Mouse (Mus musculus) urinary bladder, postnatal 25 days (tissue): ENCODE measurements around the gene Aoc2.
"Not testable (repeated sequence)": the region's sequence is repeated elsewhere in the genome, so short reads cannot be mapped to it uniquely, and the experiment has no call there.

Experiments used
- DNase-seq: peaks from one replicate; pipeline ENCODE4 v3.0.0; 2022; ENCODE audit warnings: low spot score

Gene Aoc2

DNA sequence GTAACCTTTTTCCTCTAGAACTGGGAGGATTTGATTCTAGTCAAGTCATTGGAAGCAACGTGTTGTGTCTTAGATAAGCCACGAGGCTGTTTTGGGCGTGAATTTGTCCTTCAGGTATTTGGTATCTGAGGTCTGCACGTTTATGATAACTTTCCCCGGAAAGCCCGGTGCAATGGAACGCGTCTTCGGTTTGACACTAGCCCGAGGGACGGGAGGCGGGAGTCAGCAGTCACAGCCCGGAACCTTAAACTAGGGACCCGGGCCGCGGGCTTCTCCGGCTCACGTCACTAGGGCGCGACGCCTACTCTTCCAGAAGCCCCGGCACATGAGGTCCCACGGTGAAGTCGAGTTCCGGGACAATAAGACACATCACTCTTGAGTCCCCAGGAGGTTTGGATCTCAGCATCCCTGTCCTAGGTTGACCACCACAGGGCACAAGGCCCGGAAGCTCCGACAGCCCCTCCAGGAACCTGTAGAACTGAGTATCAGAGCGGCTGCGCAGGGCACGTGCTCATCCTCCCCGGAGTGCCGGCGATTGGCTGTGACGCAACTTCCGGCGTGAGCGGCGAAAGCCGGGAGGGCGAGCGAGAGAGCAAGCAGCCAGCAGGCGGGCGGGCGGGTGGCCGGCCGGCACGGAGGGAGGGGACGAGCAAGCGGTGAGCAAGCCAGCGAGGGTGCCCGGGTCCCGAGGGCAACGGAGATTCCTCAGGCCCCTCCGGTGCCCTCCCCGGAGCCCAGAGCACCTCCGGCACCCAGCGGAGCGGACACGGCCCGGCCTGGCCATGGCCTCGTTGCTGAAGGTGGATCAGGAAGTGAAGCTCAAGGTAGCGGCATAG lies 9.0 kb upstream of the Aoc2 start, which contains the start of gene Psme3:
TSS of gene Psme3 (plus strand) at position 549 of the 836 bp plus-strand sequence.
- peak; percentile 89 for DNase-seq

- DNase-seq = peak; percentile 19
Observed at GRCm38 (mm10) chr11:101316501-101316917, 8.4 kb upstream of the Aoc2 start.

- peak; percentile 55 for DNase-seq
Observed at GRCm38 (mm10) chr11:101323609-101324008, 1.3 kb upstream of the Aoc2 start.

DNA sequence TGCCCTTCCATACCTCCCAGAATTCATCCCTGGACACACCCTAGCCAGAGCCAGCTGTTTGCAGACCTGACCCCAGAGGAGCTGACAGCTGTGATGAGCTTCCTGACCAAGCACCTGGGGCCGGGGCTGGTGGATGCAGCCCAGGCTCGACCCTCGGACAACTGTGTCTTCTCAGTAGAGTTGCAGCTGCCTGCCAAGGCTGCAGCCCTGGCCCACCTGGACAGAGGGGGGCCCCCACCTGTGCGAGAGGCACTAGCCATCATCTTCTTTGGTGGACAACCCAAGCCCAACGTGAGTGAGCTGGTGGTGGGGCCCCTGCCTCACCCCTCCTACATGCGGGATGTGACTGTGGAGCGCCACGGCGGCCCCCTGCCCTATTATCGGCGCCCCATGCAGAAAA lies 338 bp downstream of the Aoc2 start:
- not testable (repeated sequence) for DNase-seq

- DNase-seq = no peak
Observed at GRCm38 (mm10) chr11:101326147-101326546, 1.3 kb downstream of the Aoc2 start.

- no peak for DNase-seq
Observed at GRCm38 (mm10) chr11:101327311-101327710, 2.4 kb downstream of the Aoc2 start.

DNA sequence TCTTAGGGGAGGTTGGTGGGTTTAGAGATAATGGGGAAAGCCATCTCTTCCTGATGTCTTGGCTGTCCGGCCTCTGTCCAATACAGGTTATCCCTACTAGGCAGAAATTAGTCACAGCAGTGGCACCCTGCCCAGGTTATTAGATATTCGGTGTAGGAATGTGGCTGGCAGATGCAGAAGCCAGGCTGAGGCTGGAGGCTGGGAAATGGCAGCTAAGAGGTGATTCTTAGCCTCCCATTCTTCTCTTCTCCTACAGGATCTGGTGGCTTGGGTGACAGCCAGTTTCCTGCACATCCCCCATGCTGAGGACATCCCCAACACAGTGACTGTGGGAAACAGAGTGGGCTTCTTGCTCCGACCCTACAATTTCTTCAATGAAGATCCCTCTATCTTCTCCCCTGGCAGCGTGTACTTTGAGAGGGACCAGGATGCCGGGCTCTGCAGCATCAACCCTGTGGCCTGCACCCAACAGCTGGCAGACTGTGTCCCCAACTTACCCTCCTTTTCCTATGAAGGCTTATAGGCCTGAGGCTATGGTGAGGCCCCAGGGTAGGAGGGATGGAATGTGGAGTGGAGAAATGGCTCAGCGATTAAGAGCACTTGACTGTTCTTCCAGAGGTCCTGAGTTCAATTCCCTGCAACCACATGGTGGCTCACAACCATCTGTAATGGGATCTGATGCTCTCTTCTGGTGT lies 4.2 kb downstream of the Aoc2 start:
- no peak for DNase-seq

- no peak for DNase-seq
Observed at GRCm38 (mm10) chr11:101330371-101330924, 5.6 kb downstream of the Aoc2 start, which contains the start of gene Aoc3. Gene Aoc3, plus strand, starts transcription at chr11:101330605.

GRCm38 (mm10) chr11:101330961-101331360 lies 6.1 kb downstream of the Aoc2 start:
- DNase-seq = not testable (repeated sequence)

- no peak for DNase-seq
Observed at GRCm38 (mm10) chr11:101332537-101332936, 7.7 kb downstream of the Aoc2 start.

DNA sequence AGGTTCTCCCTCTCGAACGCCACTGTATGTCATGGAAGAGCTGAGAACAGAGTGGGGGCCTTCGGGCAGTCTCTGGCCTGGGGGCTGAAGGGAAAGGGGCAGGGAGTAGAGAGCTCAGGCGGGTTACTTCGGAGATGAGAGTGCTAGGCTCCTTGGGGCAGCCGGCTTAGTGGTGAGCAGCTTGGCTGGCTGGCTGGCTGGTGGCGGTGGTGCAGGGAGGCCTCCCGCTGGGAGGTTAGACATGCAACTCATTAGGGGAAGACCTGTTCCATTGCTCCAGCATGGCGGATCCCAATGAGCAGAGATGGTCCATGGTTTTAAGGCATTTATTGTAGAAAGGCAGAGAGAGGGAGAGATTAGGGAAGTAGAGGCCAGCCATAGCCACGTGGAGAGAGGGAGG lies 9.2 kb downstream of the Aoc2 start:
- no peak for DNase-seq

- DNase-seq = no peak
Observed at GRCm38 (mm10) chr11:101334516-101334915, 9.7 kb downstream of the Aoc2 start.

GRCm38 (mm10) chr11:101335685-101336084 lies 10.8 kb downstream of the Aoc2 start:
- no peak for DNase-seq

DNA sequence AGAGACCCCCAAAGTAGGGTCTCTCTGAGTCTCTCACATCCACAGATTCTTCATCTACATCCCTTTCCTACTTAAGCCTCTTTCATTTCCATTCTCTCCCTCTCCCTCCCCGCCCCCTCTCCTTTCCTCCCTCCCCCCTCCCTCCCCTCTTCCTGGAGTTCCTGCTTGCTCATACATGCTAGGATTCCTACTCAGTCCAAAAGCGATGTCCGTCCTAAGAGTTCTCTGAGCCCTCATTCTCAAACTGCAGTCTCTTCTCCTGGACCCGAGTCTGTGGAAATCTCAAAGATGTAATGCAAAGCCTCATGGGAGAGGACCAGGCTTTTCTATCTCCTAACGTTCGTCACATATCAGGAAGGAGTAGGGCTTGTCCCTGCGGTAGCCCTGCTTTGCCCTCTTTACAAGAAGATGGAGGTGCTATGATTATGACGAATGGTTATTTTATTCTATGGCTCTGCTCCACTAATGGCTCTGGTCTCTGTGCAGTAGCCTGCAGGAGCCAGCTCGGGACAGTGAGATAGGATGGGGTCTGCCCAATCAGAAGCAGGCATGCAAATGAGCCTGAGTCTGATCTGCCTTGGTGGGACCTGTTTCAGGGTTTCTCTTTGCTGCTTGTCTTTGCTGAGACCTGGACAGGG lies 13.4 kb downstream of the Aoc2 start:
- no peak for DNase-seq

GRCm38 (mm10) chr11:101347083-101347775 lies 22.4 kb downstream of the Aoc2 start:
- DNase-seq = no peak

DNA sequence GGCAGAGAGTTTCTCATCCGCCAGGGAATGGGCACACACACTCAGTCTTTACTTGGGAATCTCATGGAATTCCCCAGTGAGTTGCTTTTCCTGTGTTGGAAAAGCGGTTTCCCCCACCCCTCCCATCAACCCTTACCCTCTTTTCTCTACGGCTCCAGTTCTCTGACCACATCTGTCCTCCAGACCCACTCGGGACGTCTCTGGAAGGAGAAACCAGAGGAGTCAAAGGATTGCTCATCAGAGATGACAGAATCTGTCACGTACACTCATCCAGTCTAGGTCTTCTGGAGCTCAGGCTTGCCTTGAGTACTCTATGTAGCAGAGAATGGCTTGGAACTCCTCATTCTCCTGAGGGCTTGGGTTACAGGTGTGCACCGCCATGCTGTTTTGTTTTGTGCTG lies 23.9 kb downstream of the Aoc2 start:
- DNase-seq = no peak

GRCm38 (mm10) chr11:101349216-101349615 lies 24.4 kb downstream of the Aoc2 start:
- DNase-seq = no peak

DNA sequence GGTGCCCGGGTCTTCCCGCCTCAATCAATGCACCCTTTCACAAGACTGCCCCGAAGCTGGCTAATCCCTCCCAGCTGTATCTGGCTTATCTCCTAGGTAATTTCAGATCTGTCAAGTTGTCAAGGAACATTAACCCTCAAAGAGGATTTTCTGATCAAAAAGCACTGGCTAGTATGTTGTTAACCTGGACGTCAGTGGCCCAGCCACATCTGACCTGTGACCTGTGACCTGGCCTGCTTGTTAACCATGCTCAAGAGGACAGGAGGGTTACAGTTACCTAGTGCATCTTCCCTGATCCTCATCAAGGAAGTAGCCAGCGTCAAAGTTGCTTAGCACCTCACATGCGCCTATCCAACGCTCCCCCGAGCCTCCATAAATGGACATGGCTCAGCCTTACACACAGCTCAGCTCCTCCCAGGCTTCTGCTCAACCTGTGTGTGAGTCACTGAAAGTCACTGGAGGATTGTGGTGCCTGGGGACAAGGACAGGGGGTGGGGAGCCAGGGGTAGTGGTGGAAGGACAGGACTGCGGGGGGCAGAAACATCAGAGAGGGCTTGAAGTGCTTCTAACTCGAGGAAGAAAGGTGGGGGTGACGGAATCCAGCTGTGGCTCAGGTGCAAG lies 26.3 kb downstream of the Aoc2 start:
- DNase-seq = no peak

DNA sequence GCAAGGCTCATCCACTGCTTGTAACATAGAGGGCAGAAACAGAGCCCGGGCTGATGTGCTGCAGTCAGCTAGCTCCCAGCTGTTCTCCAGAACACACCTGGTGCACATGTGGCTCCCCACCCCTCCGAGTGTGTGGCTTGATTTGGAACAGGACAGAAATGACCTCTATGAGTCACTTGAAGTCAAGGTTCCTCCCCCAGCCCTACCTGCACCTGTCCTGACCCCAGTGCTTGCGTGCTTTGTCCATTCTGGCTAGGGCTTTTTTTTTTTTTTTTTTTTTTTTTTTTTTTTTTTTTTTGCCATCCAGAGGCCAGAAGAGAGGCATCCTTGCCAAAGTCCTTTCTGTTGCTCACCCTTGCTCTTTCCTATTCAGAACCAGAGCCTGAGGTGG lies 26.9 kb downstream of the Aoc2 start:
- no peak for DNase-seq

- no peak for DNase-seq
Observed at GRCm38 (mm10) chr11:101353436-101353835, 28.6 kb downstream of the Aoc2 start.

DNA sequence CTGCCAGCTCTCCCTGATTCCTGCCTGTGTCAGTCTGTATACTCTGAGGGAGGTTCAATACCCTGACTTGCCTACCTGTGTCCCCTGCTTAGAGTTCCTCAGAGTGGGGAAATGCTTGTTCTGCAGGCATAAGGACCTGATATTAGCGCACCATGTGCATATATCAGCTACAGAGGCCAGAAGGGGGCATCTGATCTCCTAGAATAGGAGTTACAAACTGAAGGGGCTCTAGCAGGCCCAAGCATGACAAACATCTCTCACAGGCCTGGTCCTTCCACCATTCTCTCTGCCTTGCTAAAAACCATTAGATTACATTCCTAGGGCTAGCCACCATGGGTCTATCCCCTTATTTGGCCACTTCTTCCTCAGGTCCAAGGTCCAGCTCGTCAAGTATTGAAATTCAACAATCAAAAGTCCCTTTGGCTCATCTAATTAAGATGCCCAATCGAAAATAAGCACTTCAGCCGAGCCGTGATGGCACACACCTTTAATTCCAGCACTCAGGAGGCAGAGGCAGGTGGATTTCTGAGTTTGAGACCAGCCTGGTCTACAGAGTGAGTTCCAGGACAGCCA lies 29.7 kb downstream of the Aoc2 start:
- DNase-seq = no peak
